Mouse (Mus musculus): ENCODE measurements around the gene Tfdp2. TPM values are rescaled to one million over a fixed set of nuclear protein-coding genes. Genes with fewer than 3 reads are reported as not detected.
"Not testable (repeated sequence)": the region's sequence is repeated elsewhere in the genome, so short reads cannot be mapped to it uniquely, and the experiment has no call there.

The Tfdp2 gene
- polyA plus RNA-seq, 1 experiment from 2014 or later: 37.8 TPM

DNA sequence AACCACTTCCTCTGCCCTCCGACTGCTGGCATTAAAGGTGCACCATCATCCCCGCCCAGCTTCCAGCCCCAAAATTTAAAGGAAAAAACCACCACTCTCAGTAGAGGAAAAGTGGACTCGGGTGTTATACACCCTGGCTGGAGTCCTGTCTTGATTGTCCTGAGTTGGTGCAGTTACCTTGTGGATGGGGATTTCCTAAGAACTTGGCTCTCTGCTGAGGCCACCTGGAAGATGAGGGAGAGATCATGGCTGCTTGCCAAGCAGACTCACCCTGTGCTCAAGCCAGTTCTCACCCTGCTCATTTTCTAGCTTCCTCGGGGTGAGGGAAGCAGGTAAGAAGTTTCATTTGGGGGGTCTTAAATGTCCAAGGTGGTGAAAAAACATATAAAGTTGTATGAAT is 132.2 kb downstream of the Tfdp2 start:
- Histone ChIP-seq H3K4me3 (ENCODE audit: low read depth, low read length) (no peak overlapping the region), H3K27ac (ENCODE audit: low read depth, low read length) (no peak overlapping the region), H3K36me3 (ENCODE audit: control insufficient read depth, insufficient read depth, low read length) (peaks cover 15% of the 10 kb centered on the region; the same call in 1 of the 2 replicates), H3K9me3 (replicated peaks; ENCODE audit: control insufficient read depth, low read length) (no peaks in the 10 kb centered on the region), H3K4me1 (ENCODE audit: control insufficient read depth, insufficient read depth, low read length) (peaks cover 3% of the 10 kb centered on the region; the same call in 1 of the 2 replicates), H3K4me2 (ENCODE audit: low read length) (no peak overlapping the region), H3K27me3 (replicated peaks; ENCODE audit: control insufficient read depth, insufficient read depth, low read length) (no peaks in the 10 kb centered on the region), H3K9ac (ENCODE audit: low read length) (no peak overlapping the region)
- no peak for ATAC-seq
- WGBS: 87% methylated on average over 4 of the region's 4 CpGs
- DNase-seq (ENCODE audit: low spot score): no peak

DNA sequence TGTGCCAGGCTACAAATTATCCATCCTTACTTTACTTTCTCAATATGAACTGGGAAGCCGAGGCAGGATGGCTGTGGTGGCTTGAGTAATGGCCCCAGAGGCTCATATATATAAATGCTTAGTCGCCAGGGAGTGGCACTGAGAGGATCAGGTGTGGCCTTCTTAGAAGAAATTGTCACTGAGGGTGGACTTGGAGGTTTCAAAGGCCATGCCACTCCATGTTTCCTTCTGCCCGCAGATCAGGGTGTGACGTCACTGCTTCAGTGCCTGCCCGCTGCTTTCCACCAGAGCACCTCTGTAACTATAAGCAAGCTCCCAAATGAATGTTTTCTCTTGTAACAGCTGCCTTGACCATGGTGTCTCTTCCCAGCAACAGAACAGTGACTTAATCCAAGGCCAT is 135.1 kb downstream of the Tfdp2 start:
- no peak for DNase-seq (ENCODE audit: low spot score)

DNA sequence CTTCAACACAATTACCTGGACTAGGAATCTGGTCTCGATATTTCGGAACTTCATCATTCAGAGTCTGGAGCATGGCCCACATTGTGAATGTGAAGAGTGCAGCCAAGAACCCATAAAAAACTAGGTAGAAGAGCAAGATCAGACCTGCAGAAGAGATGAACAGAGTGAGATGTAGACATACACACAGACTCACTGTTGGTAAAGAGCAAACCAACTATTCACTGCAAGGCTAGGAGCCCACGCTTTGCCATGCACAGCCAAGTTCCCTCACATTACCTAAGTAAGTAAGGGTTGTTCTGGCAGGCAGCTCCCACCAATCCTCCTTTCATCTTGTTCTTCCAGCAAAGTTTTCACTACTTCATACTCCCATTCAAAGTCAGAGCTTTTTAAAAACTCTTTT is 149.7 kb downstream of the Tfdp2 start:
- no peak overlapping the region for H3K4me3 ChIP-seq (ENCODE audit: low read depth, low read length)
- H3K27me3 ChIP-seq (replicated peaks; ENCODE audit: control insufficient read depth, insufficient read depth, low read length): no peaks in the 10 kb centered on the region
- no peak overlapping the region for H3K4me2 ChIP-seq (ENCODE audit: low read length)
- WGBS: 96% methylated on average over 3 of the region's 3 CpGs
- ATAC-seq (no peak), DNase-seq (ENCODE audit: low spot score) (no peak)
- H3K36me3 ChIP-seq (ENCODE audit: control insufficient read depth, insufficient read depth, low read length): peaks cover 32% of the 10 kb centered on the region
- no peaks in the 10 kb centered on the region for H3K9me3 ChIP-seq (replicated peaks; ENCODE audit: control insufficient read depth, low read length)
- H3K4me1 ChIP-seq (ENCODE audit: control insufficient read depth, insufficient read depth, low read length): no peaks in the 10 kb centered on the region
- no peak overlapping the region for H3K27ac ChIP-seq (ENCODE audit: low read depth, low read length)
- H3K9ac ChIP-seq (ENCODE audit: low read length): no peak overlapping the region

More for the DNA sequence above, 135.1 kb downstream of the Tfdp2 start:
- 91% methylated on average over 5 of the region's 5 CpGs for WGBS
- H3K4me1 ChIP-seq (ENCODE audit: control insufficient read depth, insufficient read depth, low read length): no peaks in the 10 kb centered on the region
- no peaks in the 10 kb centered on the region for H3K27me3 ChIP-seq (replicated peaks; ENCODE audit: control insufficient read depth, insufficient read depth, low read length)
- peaks cover 37% of the 10 kb centered on the region for H3K36me3 ChIP-seq (ENCODE audit: control insufficient read depth, insufficient read depth, low read length)
- H3K4me3 ChIP-seq (ENCODE audit: low read depth, low read length): no peak overlapping the region
- no peaks in the 10 kb centered on the region for H3K9me3 ChIP-seq (replicated peaks; ENCODE audit: control insufficient read depth, low read length)
- ATAC-seq: no peak
- no peak overlapping the region for H3K27ac ChIP-seq (ENCODE audit: low read depth, low read length)
- no peak overlapping the region for H3K4me2 ChIP-seq (ENCODE audit: low read length)
- no peak overlapping the region for H3K9ac ChIP-seq (ENCODE audit: low read length)

DNA sequence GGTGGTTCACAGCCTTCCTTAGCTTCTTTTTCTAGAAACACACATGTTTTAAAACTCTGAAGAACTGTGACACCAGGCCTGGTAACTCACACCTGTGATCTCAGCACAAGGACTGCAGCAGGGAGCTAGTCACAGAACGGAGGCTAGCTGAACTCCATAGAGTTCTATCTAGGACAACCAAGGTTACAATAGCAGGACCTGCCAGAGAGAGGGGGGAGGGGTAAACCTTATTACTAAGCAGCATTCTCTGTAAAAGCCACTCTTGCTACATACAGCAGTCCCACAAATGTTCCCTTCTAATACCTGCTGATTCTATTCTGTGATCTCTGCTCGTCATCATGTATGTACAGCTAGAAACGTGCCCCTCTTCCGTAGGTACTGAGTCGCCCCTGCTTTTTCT is 152.8 kb downstream of the Tfdp2 start:
- 83% methylated on average over 5 of the region's 5 CpGs for WGBS
- no peak for ATAC-seq
- H3K27me3 ChIP-seq (replicated peaks; ENCODE audit: control insufficient read depth, insufficient read depth, low read length): no peaks in the 10 kb centered on the region

DNA sequence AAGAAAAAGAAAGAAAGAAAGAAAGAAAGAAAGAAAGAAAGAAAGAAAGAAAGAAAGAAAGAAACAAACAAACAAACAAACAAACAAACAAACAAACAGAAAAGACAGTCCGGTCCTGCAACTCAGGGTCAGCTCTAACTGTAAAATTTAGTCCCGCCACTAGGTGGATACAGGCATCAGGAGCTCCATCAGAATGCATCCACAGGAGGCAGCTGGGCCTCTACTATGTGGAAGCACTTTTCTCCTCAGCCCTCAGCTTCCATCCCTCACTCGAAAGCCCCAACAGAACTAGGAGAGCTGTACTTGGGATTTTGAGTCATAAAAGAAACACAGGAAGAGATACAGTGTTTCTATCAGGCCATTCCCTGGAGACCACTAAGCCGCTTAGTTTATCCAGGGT is 153.9 kb downstream of the Tfdp2 start:
- WGBS: 50% methylated on average over 4 of the region's 4 CpGs
- peak; percentile 54; the same call in 1 of the 2 replicates for ATAC-seq

More for the DNA sequence above, 152.8 kb downstream of the Tfdp2 start:
- H3K4me3 ChIP-seq (ENCODE audit: low read depth, low read length): no peak overlapping the region
- DNase-seq (ENCODE audit: low spot score): no peak
- no peaks in the 10 kb centered on the region for H3K4me1 ChIP-seq (ENCODE audit: control insufficient read depth, insufficient read depth, low read length)
- no peak overlapping the region for H3K9ac ChIP-seq (ENCODE audit: low read length)
- peaks cover 12% of the 10 kb centered on the region; the same call in 1 of the 2 replicates for H3K36me3 ChIP-seq (ENCODE audit: control insufficient read depth, insufficient read depth, low read length)
- H3K27ac ChIP-seq (ENCODE audit: low read depth, low read length): no peak overlapping the region
- no peak overlapping the region for H3K4me2 ChIP-seq (ENCODE audit: low read length)
- H3K9me3 ChIP-seq (replicated peaks; ENCODE audit: control insufficient read depth, low read length): no peaks in the 10 kb centered on the region

DNA sequence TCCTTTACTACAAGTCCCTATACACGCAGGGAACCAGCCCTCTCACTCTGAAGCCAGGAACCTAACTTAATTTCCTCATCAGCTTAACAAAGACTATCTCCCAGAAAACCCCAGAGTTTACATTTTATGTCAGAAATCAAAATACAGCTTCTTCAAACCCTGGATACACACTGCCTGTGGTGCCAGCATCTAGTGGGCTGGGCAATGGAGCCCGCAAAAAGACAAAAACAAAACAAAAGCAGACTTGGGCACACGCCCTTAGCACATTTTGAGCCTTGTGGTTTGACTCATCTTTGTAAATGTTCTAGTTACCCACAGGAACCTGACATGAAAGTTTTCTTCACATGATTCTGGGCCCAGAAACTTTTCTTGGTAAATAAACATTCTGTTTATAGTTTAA is 154.4 kb downstream of the Tfdp2 start:
- Histone ChIP-seq H3K9me3 (replicated peaks; ENCODE audit: control insufficient read depth, low read length) (no peaks in the 10 kb centered on the region), H3K27ac (ENCODE audit: low read depth, low read length) (no peak overlapping the region), H3K36me3 (ENCODE audit: control insufficient read depth, insufficient read depth, low read length) (0 out of 2 replicates have a peak, but pooled peaks cover 4% of the 10 kb centered on the region), H3K9ac (ENCODE audit: low read length) (no peak overlapping the region), H3K27me3 (replicated peaks; ENCODE audit: control insufficient read depth, insufficient read depth, low read length) (no peaks in the 10 kb centered on the region), H3K4me3 (ENCODE audit: low read depth, low read length) (no peak overlapping the region), H3K4me2 (ENCODE audit: low read length) (no peak overlapping the region), H3K4me1 (ENCODE audit: control insufficient read depth, insufficient read depth, low read length) (no peaks in the 10 kb centered on the region)
- 61% methylated on average over 3 of the region's 3 CpGs for WGBS
- no peak for DNase-seq (ENCODE audit: low spot score)
- ATAC-seq: no peak

More for the DNA sequence above, 153.9 kb downstream of the Tfdp2 start:
- Histone ChIP-seq H3K4me3 (ENCODE audit: low read depth, low read length) (no peak overlapping the region), H3K27ac (ENCODE audit: low read depth, low read length) (no peak overlapping the region), H3K36me3 (ENCODE audit: control insufficient read depth, insufficient read depth, low read length) (peaks cover 5% of the 10 kb centered on the region; the same call in 1 of the 2 replicates), H3K4me1 (ENCODE audit: control insufficient read depth, insufficient read depth, low read length) (no peaks in the 10 kb centered on the region), H3K9me3 (replicated peaks; ENCODE audit: control insufficient read depth, low read length) (no peaks in the 10 kb centered on the region), H3K9ac (ENCODE audit: low read length) (no peak overlapping the region), H3K27me3 (replicated peaks; ENCODE audit: control insufficient read depth, insufficient read depth, low read length) (no peaks in the 10 kb centered on the region), H3K4me2 (ENCODE audit: low read length) (no peak overlapping the region)
- DNase-seq (ENCODE audit: low spot score): peak; percentile 70

DNA sequence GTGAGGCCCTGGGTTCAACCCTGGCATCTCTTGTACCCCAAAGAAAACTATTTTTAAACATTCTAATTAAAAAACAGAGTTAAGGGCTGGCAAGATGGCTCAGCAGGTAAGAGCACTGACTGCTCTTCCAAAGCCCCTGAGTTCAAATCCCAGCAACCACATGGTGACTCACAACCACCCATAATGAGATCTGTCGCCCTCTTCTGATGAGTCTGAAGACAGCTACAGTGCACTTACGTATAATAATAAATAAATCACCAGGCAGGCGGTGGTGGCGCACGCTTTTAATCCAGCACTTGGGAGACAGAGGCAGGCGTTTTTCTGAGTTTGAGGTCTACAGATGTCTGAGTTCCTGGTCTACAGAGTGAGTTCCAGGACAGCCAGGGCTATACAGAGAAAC is 155.7 kb downstream of the Tfdp2 start:
- H3K4me1 ChIP-seq (ENCODE audit: control insufficient read depth, insufficient read depth, low read length); H3K9ac ChIP-seq (ENCODE audit: low read length); H3K4me2 ChIP-seq (ENCODE audit: low read length); ATAC-seq; H3K9me3 ChIP-seq (replicated peaks; ENCODE audit: control insufficient read depth, low read length); DNase-seq (ENCODE audit: low spot score); H3K27ac ChIP-seq (ENCODE audit: low read depth, low read length); H3K4me3 ChIP-seq (ENCODE audit: low read depth, low read length); H3K27me3 ChIP-seq (replicated peaks; ENCODE audit: control insufficient read depth, insufficient read depth, low read length); H3K36me3 ChIP-seq (ENCODE audit: control insufficient read depth, insufficient read depth, low read length): not testable (repeated sequence)
- WGBS: 91% methylated on average over 6 of the region's 6 CpGs

DNA sequence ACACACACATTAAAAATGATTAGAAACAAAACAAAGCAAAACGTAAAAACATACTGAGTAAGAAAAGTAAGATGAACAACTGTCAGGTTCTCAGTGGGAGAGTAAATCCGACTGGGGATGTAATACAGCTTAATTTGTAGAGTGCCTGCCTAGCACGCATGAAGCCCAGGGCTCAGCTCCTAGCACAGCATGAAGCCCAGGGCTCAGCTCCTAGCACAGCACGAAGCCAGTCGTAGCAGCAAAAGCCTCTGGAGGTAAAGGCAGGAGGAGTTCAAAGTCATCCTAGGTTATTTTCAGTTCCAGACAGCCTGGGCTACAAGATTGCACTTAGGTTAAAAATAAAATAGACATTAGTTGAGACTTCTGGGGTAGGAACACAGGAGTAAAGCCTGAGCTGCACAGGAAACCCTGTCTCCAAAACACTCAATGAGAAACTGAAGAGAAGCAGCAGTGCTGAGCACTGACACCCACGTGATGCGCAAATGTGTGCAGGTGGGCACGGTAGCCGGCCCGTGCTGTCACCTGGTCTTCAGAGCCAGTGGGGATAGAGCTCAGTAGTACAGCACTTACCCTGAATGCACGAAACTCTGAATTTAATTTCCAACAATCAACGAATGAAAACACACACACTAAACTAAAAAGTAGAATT is 157.2 kb downstream of the Tfdp2 start:
- 82% methylated on average over 12 of the region's 12 CpGs for WGBS
- no peak overlapping the region for H3K27ac ChIP-seq (ENCODE audit: low read depth, low read length)
- H3K9ac ChIP-seq (ENCODE audit: low read length): no peak overlapping the region
- H3K4me1 ChIP-seq (ENCODE audit: control insufficient read depth, insufficient read depth, low read length): no peaks in the 10 kb centered on the region
- H3K27me3 ChIP-seq (replicated peaks; ENCODE audit: control insufficient read depth, insufficient read depth, low read length): no peaks in the 10 kb centered on the region
- no peak for DNase-seq (ENCODE audit: low spot score)
- H3K4me2 ChIP-seq (ENCODE audit: low read length): no peak overlapping the region
- no peak for ATAC-seq
- H3K9me3 ChIP-seq (replicated peaks; ENCODE audit: control insufficient read depth, low read length): no peaks in the 10 kb centered on the region
- 0 out of 2 replicates have a peak, but pooled peaks cover 4% of the 10 kb centered on the region for H3K36me3 ChIP-seq (ENCODE audit: control insufficient read depth, insufficient read depth, low read length)
- H3K4me3 ChIP-seq (ENCODE audit: low read depth, low read length): no peak overlapping the region

DNA sequence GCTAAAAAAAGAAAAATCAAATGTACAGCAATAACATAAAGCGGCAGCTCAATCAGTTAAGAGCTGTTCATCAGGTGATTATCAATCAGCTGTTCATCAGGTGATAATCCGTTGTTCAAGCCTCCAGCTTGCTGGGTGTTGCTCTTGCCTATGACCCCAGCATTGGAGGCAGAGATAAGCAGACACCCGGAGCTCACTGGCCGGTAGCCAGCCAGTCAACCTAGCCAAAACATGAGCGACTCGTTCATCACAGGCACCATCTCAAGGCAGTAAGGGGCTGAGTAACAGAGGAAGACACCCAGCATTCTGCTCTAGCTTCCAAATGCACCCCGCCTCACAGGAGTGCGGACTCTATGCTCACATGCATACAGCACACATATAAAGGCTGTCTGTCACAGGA is 157.7 kb downstream of the Tfdp2 start:
- no peak for ATAC-seq
- Histone ChIP-seq H3K27me3 (replicated peaks; ENCODE audit: control insufficient read depth, insufficient read depth, low read length) (no peaks in the 10 kb centered on the region), H3K4me1 (ENCODE audit: control insufficient read depth, insufficient read depth, low read length) (no peaks in the 10 kb centered on the region), H3K9me3 (replicated peaks; ENCODE audit: control insufficient read depth, low read length) (no peaks in the 10 kb centered on the region), H3K9ac (ENCODE audit: low read length) (no peak overlapping the region), H3K27ac (ENCODE audit: low read depth, low read length) (no peak overlapping the region), H3K36me3 (ENCODE audit: control insufficient read depth, insufficient read depth, low read length) (0 out of 2 replicates have a peak, but pooled peaks cover 4% of the 10 kb centered on the region), H3K4me2 (ENCODE audit: low read length) (no peak overlapping the region), H3K4me3 (ENCODE audit: low read depth, low read length) (no peak overlapping the region)
- DNase-seq (ENCODE audit: low spot score): no peak
- WGBS: 75% methylated on average over 8 of the region's 8 CpGs
